Mouse (Mus musculus) megakaryocyte, embryonic 14.5 days (primary cell): Measurements from ENCODE around the gene Itpripl1.

ENCODE experiments used
- FLI1 ChIP-seq: IDR thresholded peaks from 2 replicates; pipeline ENCODE4 v1.6.1; 2012; ENCODE audit warnings: low read length, inconsistent platforms, mixed read lengths
- GATA1 ChIP-seq: IDR thresholded peaks from 3 replicates; pipeline ENCODE4 v1.6.1; 2012; ENCODE audit warnings: mixed read lengths, low read length, inconsistent platforms, borderline replicate concordance

- TF ChIP-seq GATA1 (no peak), FLI1 (no peak)
These were observed 21.5 kb downstream of the Itpripl1 start for GRCm38 (mm10) chr2:127121591-127122235.
